Mouse (Mus musculus) embryo, embryonic 10 days (tissue): ENCODE measurements around the gene Dse.
"Not testable (repeated sequence)": the region's sequence is repeated elsewhere in the genome, so short reads cannot be mapped to it uniquely, and the experiment has no call there.

Source experiments
- DNase-seq: peaks from one replicate; pipeline ENCODE4 v3.0.0-alpha.2; 2015; ENCODE audit warnings: low spot score

The Dse gene

DNA sequence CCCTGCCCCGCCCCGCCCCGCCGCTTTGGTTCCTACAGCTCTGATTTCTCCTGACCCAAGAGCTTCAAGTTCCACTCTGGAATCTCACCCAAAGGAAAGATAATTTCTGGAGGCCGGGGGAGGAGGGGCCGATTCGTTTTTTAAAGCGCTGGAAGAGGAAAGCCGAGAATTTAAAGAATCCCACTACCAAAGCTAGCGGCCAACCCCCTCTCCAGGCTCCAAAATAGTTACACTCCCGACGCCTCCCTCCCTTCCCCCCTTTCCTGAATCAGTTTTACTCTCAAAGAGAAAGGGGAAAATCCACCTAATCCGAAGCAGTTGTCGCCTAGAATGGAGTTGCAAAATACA lies at the start of gene Dse:
TSS of gene Dse (minus strand) at position 213 of the 348 bp plus-strand sequence.
- DNase-seq: peak; percentile 66

DNA sequence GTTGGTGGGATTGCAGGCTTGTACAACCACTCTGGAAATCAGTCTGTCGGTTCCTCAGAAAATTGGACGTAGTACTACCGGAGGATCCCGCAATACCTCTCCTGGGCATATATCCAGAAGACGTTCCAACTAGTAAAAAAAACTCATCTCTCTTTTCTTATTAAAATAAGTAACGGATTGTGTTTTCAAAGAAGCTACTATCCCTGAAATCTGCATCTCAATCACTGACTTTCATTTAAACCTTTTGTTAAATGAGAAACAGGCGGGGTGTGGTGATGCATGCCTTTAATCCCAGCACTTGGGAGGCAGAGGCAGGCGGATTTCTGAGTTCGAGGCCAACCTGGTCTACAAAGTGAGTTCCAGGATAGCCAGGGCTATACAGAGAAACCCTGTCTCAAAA lies 45.3 kb upstream of the Dse start:
- DNase-seq: not testable (repeated sequence)

DNA sequence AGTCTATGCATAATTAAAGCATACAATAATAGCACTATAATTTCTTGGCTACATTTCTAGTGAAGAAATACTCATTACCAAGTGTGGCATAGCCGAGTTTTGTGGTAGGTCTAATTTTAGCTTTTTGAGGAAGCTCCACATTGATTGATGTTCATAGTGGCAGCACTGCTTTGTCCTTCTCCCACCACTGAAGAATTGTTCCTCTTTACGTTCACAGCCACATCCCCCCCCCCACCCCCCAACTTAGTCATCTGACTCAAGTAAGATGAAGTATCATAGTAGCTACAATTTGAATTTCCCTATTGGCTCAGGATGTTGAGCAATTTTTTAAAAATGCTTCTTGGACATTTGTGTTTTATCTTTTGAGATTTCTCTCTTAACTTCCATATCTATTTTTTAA lies 42.1 kb upstream of the Dse start:
- DNase-seq: no peak

DNA sequence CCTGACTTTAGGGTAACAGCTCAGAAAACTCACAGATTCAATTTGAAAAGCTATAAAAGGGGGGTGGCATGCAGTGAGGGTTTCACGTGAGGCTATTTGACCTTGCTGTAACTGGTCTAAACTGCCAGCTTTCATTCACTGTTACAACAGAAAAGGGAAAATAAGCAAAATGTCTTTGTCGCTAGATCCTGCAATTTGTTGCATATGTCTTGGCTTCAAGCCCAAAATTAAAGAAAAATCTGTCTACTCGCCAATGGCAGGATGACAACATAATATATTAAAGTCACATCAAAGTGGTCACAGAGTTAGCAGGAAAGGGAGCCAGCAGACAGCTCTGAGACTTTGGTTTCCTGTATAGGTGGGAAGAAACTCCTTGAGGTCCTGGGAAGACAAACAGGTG lies 40.2 kb upstream of the Dse start:
- DNase-seq: no peak

DNA sequence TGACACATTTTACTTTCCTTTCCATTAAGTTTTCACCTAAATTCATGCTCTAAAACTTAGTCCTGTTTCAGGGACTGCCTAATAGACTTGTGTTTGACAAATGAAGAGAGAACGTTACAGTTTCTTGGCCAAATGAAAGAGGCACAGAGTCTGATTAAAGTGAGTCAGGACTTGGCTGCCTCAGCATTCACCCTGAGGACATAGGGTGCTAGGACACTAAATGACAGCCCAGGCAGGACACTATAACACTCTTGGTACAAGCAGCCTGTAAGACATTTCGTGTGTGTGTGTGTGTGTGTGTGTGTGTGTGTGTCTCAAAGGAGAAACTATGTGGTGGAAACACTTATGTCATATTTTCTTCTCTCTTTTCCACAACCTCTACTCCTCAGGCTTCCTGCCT lies 38.6 kb upstream of the Dse start:
- DNase-seq: no peak

DNA sequence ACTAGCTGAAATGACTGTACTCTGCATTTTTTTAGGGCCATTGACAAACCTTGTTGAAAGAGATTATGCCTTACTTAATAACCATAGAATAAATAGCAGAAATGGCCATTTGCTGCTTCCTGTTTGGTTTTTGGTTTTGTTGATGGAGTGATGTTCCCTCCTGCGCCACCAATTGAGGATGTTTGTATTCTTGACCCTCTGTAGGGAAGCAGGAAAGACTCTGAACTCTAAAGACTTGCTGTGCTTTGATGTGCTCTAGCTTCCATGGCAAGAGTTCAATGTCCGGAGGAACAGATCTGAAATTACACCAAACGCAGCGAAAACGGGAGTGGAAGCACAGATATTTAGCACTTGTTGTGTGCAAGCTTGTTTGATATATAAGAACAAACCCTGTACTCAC lies 37.2 kb upstream of the Dse start:
- DNase-seq: no peak

DNA sequence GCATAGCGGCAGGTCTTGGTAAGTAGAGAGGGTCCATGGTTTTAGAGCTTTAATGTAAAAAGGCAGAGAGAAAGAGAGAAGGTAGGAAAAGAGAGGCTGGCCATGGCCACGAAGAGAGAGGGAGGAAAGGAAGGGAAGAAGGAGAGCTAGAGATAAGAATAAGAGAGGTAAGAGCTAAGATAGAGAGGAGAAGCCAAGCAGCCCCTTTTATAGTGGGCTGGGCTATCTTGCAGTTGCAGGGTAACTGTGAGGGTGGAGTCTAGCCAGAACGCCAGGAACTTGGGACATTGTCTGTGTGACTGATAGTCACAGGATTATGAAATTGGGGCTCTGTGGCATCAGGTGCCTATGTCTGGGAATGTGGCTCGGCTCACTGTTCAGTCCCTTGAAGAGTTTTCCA lies 31.0 kb upstream of the Dse start:
- DNase-seq: no peak

DNA sequence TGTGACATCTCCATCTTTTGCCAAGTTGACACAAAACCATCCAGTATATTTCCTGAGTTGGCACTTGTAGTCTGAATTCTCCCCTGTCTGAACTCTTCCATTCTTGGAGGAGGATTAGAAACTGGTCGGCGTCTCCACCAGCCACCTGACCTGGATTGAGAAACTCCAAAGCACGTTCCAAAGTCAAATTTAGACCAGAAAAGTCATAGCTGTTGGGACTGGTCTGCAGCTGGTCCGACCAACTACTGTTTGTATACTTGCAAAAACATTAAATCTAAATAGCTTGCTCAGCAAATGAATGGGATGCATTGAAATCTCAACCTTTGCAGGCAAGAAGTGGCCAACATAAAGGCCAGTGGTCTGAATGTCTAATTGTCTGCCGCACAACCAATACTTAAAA lies 29.1 kb upstream of the Dse start:
- DNase-seq: no peak

DNA sequence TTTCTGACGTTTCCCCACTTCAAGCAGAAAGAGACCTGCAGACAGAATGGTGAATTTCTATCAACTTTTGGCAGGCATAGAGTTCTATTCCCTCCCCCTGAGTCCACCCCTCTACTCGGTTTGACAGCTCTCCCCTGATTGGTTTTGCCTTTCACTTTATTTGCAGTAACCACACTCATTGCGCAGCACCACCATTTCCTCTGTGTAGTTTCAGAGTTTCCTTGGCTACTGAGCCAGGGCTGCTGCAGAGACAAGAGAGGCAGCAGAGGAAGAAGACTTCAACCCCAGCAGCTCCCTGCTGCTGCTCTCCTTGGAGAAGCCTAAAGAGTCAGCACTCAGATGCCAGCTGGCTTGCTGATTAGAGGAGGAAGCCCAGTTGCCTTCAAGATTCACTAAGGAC lies 27.9 kb upstream of the Dse start:
- DNase-seq: no peak

DNA sequence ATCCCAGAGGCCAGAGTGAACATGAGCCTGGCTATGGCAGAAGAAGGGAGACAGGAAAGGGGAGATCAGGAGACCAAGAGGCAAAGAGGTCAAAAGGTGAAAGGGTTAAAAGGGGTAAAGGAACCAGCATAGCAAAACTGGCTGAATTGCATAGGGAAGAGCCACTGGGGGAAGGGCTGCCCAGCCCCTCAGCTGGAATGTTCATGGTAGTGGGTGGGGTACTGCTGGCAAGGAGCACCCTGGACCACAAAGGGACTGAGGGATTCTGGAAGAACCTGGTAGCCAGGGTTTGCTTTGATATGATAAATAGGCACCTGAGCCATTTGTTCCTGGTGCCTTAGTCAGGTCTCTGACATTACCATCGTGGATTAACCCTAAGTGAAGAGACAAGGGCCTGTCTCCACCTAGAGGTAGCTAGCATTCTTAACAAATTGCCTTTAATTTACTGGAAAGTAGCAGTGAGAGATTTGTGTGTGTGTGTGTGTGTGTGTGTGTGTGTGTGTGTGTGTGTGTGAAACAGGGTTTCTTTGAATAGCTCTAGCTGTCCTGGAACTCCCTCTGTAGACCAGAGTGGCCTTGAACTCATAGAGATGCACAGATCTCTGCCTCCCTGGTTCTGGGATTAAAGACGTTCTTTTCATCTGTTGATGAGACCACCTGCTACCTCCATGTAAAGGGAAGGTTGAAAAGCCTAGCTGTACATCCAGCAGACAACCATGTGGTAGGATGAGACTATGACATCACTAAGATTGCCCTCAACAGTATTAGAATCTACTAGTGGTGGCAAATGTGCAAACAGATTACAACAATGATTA lies 26.6 kb upstream of the Dse start:
- DNase-seq: peak; percentile 41

DNA sequence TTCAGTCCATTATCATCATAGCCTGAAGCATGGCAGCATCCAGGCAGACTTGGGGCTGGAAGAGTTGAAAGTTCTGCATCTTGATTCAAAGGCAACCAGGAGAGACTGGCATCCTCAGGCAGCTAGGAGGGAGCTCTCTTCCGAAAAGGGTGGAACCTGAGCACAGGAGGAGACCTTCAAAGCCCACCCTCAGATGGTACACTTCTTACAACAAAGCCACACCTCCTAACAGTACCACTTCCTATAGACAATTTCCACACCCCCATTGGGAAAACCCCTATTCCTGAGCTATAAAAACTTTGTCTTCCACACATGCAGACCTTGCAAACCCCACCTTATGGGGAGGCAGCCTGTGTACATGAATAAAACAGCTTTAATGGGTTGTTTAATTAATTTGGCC lies 25.9 kb upstream of the Dse start:
- DNase-seq: no peak

DNA sequence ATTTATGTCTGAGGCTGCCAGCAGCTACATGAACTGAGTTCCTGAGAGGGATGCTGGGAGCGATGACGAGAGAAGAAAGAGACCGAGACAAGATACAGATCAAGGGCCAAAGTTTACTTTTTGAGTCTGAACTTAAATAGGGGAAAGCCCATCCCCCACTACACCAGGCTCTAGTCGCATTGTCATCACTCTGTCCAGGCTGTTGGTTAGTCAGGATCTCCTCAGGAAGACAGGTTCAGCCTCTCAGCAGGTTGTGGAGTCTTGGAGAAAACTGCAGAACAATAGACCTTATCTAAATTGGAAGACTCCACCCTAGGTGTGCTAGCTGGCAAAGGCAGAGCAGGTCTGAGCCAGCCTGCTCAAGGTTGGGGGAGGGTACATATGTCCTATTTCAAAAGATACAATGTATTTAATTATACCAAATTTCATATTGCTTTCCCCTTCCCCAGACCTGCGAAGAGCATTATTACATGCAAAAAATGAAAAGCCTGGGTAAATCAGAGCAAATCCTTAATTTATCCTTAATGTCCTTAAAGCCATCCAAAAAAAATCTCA lies 22.7 kb upstream of the Dse start:
- DNase-seq: no peak

DNA sequence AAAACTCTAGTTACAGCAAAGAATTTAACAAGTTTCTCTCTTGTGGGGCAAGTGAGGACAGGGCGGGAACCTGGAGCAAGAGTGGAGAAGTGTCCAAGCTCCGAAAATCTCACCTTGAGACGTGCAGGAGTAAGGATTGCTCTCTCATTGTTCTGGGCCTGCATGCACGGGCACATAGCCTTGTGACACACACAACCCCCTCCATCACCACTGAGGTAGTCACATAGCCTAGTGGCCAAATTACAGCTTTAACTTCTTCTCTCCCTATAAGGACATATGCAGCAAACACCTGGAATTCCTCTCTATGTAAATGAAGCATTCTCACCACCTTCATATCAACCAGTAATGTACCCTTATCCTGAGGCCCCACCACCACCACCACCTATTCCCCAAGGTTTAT lies 22.0 kb upstream of the Dse start:
- DNase-seq: no peak

DNA sequence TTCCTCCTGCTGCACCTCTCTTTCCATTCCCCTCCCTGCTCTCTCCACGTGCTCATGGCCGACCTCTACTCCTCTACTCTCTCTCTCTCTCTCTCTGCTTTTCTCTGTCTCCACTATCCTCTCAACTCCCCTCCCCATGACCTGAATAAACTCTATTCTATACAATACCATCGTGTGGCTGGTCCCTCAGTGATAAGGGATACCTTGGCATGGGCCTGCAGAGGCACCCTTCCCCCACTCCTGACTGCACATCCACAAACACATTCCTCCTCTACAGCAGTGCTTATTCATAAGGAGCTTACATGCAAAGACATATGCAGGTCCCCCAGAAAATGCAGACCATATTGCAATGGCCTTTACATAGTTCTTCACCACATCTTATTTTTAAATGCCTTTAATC lies 16.1 kb upstream of the Dse start:
- DNase-seq: no peak

DNA sequence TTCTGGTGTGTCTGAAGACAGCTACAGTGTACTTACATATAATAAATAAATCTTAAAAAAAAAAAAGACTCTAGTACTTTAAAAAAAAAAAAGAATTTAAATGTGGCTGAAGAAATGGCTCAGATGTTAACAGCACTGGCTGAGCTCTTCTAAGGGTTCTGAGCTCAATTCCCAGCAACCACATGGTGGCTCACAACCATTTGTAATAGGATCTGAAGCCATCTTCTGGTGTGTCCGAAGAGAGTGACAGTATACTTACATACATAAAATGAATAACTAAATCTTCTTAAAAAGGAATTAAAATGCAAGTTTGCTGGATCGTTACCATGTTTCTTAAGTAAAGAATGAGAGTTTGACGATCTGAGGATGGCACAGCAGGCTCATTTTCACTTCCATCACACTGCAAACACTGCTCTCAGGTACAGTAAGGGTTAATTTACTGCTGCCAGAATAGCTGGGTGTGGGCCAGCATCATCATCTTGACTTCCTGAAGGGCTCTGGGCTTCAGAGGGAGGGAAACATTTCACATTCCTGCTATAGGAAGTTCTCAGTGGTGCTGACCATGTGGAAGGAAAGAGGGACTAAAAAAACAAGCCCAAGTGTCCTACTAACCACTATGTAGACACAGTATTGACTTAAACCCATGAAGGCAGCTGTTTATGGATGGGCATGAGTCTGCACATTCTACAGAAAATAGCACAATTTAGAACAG lies 14.6 kb upstream of the Dse start:
- peak; percentile 6 for DNase-seq

DNA sequence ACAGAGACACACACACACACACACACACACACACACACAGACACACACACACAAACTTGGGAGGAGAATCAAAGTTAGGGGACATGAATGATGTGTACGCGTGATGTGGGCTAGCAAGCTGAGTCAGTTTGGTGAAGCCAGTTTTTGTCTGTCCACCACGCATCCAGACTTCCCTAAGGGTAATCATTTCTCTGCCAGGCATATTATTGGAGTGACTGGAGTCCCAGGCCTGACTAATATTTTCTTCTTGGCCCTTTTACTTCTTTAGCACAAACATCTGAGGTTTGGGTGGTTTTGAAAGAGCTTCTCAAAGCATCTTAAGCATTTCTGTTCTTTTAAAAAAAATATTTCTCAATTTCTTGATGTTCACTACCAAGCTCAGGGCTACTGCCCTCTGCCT lies 10.7 kb upstream of the Dse start:
- no peak for DNase-seq

DNA sequence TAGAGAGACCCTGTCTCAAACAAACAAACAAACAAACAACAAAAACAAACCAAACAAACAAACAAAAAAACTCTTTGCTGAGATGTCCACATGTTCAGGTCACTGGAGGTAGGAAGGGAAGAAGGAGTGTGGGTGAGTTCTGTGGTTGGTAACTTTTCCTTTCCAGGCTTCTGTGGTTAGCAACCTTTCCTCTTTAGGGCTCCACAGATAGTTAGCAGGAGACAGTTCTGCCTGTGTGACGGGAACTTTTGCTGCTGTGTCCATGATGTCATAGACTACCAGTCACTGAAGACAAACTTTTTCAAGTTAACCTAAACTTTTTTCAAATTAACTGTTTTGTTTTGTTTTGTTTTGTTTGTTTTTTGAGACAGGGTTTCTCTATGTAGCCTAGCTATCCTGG lies 8.2 kb upstream of the Dse start:
- no peak for DNase-seq

DNA sequence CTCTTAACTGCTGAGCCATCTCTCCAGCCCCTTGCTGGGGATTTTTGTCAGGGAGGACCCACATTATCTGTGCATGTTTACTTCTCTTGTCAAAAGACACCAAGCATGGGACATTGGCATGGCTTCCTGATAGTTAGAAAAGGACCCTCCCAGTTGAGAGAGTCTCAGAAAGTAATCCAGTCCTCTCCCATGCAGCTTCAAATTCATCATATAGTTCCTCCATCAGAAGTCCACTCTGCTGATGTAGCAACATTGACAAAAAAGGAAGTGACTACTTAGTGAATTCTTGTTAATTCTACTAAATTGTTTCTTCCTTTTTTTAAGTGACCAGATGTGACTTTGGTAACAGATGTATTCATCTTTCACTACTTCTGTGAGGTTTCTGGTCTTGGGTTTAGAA lies 2.4 kb upstream of the Dse start:
- no peak for DNase-seq

DNA sequence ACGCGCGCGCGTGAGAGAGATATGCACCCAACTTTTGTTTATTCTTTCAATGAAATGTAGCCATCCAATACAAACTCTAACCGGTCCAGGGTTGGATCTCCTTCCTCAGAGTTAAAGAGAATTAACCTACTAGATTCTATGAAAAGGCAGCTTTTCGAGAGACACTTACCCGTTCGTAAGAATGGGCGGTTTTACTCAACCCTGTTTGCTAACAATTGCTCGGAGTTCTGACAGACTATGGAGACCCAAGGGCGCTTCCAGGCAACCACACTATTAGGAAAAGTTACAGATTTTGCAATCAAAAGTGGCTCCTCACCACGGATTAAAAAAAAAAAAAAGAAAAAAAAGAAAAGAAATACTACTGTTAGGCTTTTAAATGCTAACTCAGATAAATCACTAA lies 516 bp upstream of the Dse start:
- peak; percentile 41 for DNase-seq

DNA sequence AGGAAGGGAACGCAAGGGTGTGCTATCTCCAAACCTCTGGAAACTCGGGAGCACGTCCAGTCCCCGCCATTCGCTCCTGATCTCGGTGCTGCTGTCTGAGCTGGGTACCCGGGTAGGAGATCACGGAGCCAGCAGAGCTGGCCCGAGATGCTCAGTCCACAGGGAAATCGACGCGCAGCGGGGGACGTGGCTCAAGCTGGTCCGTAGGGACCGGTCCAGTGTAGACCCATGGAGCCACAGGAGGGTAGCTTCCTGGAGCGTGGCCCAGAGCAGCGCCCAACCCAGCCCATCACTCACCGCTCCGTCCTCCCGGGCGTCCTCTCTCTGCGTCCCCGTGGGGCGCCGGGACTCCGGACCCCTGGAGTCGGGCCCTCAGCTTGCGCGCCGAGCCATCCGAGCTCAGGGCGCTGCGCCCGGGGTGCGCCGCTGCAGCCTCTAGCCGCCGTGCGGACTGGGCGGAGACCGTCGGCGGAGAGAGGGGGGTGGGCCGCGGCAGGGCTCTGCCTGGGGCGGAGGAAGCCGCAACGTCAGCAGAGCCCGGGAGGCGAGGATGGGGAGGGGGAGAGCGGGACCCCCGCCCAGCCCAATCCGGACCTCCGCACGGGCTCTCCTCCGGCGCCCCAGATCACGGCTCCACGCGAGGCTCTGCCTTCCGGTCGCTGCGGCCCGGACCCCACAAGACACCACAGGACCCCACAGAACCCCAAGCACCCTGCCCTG lies 572 bp downstream of the Dse start:
- DNase-seq: peak; percentile 89

DNA sequence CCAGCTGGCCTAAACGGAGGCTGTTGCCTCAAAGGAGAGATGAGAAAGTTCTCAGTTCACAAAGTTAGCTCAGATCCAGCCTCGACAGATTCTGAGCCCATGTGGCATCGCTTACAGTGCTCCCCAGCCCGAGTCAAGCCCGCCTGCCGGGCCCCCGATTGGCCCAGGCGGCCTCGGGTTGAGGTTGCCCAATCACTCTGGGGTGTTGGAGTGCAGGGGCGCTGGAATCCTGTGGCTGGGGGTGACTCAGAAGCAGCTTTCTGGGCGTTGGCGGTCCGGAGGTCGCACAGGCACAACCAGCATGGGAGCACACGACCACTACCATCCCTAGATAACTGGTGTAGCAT lies 1.1 kb downstream of the Dse start:
- DNase-seq: peak; percentile 61

DNA sequence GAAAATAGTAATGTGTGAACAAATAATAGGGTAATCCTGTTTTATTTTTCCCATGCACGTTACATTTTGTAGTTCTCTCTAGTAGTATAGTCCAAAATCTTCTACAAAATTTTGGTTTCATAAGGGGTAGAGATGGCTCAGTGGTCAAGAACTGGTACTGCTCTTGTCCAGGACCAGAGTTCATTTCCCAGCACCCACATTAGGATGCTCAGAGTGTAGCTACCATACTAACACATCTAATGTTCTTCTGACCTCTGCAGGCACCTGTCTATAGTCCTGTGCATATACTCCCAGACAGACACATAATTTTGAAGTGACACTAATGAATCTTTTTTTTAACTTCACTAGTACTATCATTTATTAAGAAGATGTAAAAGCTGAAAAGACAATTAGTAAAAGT lies 1.7 kb downstream of the Dse start:
- DNase-seq: no peak

DNA sequence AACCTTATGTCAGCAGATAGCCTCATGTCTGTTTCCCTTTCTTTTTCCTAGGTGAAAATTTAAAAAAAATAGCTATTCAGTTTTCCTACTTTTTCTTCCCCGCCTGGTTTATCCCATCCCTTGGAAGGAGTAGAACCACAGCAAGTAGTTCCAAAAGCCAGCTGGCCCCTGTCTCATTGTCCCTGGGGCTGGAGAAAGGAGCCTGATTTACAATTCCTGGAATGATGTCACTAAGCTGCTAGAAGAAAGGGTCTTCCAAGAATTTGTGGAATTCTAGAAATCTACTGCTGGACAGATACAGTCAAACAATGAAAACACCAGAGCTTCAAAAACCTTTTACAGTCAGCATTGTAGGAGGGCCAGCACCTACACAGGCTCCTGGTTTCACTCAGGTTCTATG lies 6.8 kb downstream of the Dse start:
- no peak for DNase-seq
